Mouse (Mus musculus) megakaryocyte-erythroid progenitor cell, adult 5 weeks (primary cell): ENCODE measurements around the gene Hcrt. TPM values are rescaled to one million over a fixed set of nuclear protein-coding genes. Genes with fewer than 3 reads are reported as not detected.

Source experiments
- polyA plus RNA-seq: library from polyadenylated mRNA; stranded (reverse); fragments of >175 nt; gene quantifications from 2 replicates; pipeline ENCODE4 v1.2.3, GENCODE M21; 2012

Gene Hcrt
- polyA plus RNA-seq = 0.17 TPM in 1 of 2 replicates, not detected in the other

DNA sequence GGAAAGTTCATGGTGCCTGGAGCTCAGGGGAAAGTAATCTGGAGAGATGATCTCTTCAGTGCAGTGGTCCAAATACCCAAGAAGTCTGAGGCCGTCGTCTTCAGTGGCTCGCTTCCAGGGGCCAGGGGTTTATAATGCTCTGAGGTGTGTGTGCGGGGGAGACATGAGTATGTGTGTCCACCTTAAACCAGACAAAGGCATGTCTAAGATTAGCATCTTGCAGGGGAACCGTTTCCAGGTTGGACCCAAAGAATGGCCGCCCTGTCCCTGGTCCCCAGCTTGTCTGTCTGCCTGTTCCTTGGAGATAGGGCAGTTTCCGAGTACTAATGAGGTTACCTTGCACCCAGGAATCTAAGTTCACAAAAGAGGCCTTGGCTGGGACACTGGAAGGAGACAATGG, at the start of gene Hcrt:
Hcrt (minus strand) TSS at position 101 of the 400 bp plus-strand sequence.

DNA sequence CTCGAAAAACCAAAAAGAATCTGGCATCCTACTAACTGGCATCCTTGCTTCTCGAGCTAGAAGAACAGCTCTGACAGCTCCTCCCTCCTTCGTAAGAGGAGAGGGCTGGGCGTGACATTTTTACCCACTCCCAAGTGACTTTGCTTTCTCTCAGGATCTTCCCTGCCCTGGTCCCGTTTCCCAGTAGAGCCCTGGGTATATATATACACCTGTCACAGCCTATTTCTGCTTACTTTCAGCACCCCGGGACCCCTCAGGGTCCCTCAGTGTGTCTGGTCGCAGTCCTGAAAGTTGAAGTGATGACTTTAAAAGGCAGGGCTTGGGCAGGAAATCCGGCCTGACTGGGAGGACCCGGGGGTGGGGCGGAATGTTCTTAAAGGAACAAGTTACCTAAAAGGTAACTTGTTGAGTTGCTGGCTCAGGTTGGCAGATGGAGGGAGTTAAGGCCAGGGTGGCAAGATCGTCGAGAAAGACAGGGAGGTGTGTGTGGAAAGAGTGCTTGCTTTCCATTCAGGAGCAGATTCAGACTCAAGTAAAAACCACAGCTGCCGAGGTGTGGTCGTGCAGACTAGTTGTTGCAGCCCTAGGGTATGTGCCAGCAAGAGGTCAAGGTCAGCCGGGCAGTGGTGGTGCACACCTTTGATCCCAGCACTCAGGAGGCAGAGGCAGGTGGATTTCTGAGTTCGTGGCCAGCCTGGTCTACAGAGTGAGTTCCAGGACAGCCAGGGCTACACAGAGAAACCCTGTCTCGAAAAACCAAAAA, 8.1 kb upstream of the Hcrt start, which contains the start of gene Ghdc:
Ghdc (minus strand) TSS at position 312 of the 763 bp plus-strand sequence.

DNA sequence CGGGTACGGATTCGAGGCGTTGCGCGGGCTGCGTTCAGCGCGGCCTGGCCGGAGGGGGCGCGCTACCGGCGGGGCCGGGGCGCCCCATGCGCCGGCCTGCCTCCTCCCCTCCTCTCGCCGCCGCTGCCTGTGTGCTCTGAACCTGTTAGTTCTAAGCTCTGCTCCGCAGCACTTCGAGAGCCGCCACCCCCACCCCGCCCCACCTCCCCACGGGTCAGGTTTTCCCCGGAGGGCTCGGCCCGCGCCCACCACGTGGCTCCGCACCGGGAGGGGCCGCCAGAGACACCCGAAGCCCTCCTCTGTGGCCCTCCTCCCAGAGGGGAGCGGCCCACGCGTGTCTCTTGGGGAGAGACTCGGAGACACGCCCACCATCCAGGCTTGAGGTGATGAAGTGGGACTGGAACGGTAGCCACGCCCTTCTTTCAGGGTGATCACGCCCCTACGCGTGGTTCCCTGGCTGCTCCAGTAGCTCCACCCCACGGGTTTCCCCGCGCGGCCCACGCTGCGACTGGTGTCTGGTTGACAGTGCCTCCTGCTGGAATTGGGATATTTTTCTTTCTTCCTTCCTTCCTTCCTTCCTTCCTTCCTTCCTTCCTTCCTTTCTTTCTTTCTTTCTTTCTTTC, 3.0 kb downstream of the Hcrt start, which contains the start of gene Kcnh4:
Kcnh4 (minus strand) TSS at position 332 of the 623 bp plus-strand sequence.

DNA sequence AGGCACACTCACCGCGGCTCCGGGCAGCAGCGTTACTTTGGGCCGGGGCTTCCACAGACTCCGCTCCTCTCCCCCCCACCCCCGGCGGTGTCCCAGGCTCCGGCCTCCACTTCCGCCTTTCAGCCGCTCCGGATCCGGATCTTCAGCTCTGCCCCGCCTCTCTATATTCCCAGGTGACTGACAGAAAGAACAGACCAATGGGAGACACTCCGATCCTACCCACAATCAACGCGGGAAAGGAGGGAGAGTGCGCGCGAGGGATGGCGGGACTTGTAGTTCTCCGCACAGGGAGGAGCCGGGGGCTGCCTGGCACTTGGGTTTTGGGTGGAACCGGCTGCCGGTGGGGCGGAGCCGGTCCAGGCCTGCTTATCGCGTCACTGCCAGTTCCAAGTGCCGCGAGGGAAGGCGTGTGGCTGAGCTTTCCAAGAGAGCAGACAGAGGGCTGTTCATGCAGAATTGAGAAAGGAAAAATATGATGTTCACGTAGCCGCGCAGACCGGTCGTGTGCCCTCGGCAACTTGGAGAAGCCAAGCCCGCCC, 24.6 kb downstream of the Hcrt start, which contains the start of gene Rab5c:
Rab5c (minus strand) TSS at position 150 of the 539 bp plus-strand sequence.

DNA sequence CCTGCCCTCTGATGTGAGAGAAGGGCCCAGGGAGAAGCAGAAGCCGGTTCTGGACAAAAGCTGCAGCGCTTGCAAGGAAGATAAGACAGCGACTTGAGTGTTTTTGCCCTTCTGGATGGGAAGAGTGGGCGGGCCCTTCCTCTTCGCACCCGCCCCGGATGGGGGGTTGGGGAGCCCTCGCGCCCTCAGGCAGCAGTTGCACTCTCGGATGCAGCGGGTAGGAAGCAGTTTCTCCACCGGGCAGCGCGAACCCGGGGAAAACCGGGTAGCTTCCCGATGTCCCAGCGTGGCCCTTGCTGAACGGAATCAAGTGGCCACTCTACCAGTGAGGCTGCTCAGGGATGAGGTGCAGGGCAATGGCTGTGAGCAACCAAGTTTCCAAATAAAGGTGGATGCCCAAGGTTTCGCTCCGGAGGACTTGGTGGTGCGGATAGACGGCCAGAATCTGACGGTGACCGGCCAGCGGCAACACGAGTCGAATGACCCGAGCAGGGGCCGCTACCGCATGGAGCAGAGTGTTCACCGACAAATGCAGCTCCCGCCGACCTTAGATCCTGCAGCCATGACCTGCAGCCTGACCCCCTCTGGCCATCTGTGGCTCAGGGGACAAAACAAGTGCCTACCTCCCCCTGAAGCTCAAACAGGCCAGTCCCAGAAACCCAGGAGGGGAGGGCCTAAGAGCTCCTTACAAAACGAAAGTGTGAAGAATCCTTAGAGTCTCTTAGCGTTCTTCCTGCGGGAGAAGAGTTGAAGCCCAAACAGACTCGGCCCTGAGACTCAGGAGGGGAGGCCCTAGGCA, 48.8 kb downstream of the Hcrt start, which contains the start of gene Hspb9:
Hspb9 (plus strand) TSS at position 116 of the 799 bp plus-strand sequence.

DNA sequence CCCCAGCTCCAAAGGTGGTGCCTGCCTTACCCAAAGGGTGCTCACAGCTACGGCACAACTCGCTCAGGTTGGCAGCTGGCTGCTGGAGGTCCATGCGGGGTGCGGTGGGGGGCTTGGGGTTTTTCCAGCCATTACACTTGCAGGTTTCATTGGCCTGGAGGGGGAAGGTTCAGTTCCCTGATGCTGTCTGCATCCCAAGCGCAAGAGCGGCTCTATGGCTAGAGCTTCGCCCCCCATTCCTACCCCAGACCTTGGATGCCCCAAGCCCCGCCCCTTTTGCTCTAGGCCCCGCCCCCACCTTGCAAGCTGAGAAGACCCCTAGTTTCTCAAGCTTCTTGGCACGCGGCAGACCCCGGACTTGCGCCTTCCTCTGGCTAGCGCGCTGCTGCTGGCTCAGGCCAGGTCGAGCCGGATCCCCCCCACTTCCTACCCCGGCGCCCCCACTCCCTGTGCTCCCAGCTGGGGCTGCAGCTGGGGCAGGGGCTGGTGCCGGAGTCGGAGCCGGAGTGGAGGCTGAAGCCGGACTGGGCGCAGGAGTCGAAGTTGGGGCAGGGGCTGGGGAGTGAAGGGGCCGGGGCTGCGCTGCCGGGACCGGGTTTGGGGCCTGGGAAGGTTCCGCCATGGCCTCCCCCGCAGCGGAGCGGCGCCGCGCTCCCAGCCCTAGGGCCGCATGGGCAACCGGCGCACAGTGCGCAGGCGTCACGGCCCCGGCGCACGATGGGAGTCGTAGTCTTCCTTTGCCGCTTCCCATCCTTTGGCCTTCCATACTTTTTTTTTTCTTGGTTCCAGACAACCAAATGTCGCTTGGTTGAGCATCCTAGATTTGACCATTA, 50.7 kb downstream of the Hcrt start, which contains the start of gene Kat2a:
Kat2a (minus strand) TSS at position 683 of the 833 bp plus-strand sequence.

Other genes starting within 250 kb of the Hcrt start
- gene Acly, start 234.9 kb downstream of the Hcrt start, polyA plus RNA-seq = 33.9 and 41.9 TPM in 2 replicates
- 0.07 TPM in 1 of 2 replicates, not detected in the other for gene Ttc25, start 217.3 kb downstream of the Hcrt start, polyA plus RNA-seq
- gene Cnp, start 188.0 kb downstream of the Hcrt start, polyA plus RNA-seq = 27.6 and 29.6 TPM in 2 replicates
- 42.8 and 43.0 TPM in 2 replicates for gene Nkiras2, start 143.7 kb downstream of the Hcrt start, polyA plus RNA-seq
- 111 and 131 TPM in 2 replicates for gene Dnajc7, start 142.8 kb downstream of the Hcrt start, polyA plus RNA-seq
- 0.09 and 0.63 TPM in 2 replicates for gene Zfp385c, start 70.5 kb downstream of the Hcrt start, polyA plus RNA-seq
- gene Dhx58, start 58.7 kb downstream of the Hcrt start, polyA plus RNA-seq = 23.4 and 27.6 TPM in 2 replicates
- 100 and 108 TPM in 2 replicates for gene Kat2a, start 50.5 kb downstream of the Hcrt start, polyA plus RNA-seq
- gene Hspb9, start 49.1 kb downstream of the Hcrt start, polyA plus RNA-seq = 0.49 and 0.84 TPM in 2 replicates
- gene Rab5c, start 24.7 kb downstream of the Hcrt start, polyA plus RNA-seq = 278 and 303 TPM in 2 replicates
- 0.32 and 0.34 TPM in 2 replicates for gene Kcnh4, start 3.0 kb downstream of the Hcrt start, polyA plus RNA-seq
- gene Ghdc, start 8.0 kb upstream of the Hcrt start, polyA plus RNA-seq = 5.0 and 5.4 TPM in 2 replicates
- gene Stat5b, start 87.8 kb upstream of the Hcrt start, polyA plus RNA-seq = 36.7 and 47.9 TPM in 2 replicates
- gene Stat5a, start 96.4 kb upstream of the Hcrt start, polyA plus RNA-seq = 36.0 and 46.8 TPM in 2 replicates
- 55.6 and 64.4 TPM in 2 replicates for gene Stat3, start 176.6 kb upstream of the Hcrt start, polyA plus RNA-seq
- gene Cavin1, start 208.0 kb upstream of the Hcrt start, polyA plus RNA-seq = 11.1 and 19.8 TPM in 2 replicates
- gene Atp6v0a1, start 246.5 kb upstream of the Hcrt start, polyA plus RNA-seq = 14.5 and 15.3 TPM in 2 replicates